Mouse (Mus musculus): ENCODE results near the gene 2410004B18Rik.

DNA sequence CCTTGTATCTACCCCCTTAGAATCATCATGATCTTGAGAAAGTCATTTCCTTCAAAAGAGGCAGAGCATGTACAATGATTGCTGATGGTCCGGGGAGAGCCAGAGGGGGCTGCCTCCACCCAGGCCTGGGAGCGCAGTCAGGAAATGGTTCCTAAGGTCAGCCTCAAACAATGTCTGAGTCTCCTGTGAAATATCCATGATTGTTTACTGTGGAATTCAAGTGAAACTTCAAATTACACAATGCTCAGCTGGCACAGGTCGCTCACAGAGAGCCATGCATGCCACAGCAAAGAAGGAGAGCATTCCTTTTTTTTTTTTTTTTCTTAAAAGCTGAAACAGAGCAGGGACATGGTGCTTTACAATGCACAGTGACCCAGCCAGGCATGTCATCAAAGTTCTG, 45.4 kb upstream of the 2410004B18Rik start:
- TF ChIP-seq POLR2A (IDR thresholded peaks at IDR 0.05; ENCODE audit: low read depth, low read length) (no peak), CTCF (IDR thresholded peaks at IDR 0.05; ENCODE audit: extremely low read depth, insufficient read length, insufficient replicate concordance, low read depth, low read length) (no peak)
